Mouse (Mus musculus) forebrain, embryonic 15.5 days (tissue): Measurements from ENCODE around the gene 2410131K14Rik. TPM values are rescaled to one million over a fixed set of nuclear protein-coding genes. Genes with fewer than 3 reads are reported as not detected.

ENCODE experiments used
- ATAC-seq: fragments of 200-750 bp; cut with Nextera tagmentation; replicated peaks from 2 replicates; pipeline ENCODE4 v1.8.0; 2017; ENCODE audit warnings: mild to moderate bottlenecking, moderate TSS enrichment, moderate library complexity
- H3K27ac ChIP-seq: fragments of 300-500 bp; sonication (generic); replicated peaks from 2 replicates; pipeline ENCODE4 v1.5.1; 2015; ENCODE audit warnings: mild to moderate bottlenecking, inconsistent platforms
- H3K27me3 ChIP-seq: fragments of 300-500 bp; sonication (generic); 2 replicates; pipeline ENCODE4 v1.6.1; 2015; ENCODE audit warnings: inconsistent platforms
- H3K36me3 ChIP-seq: fragments of 300-500 bp; sonication (generic); 2 replicates; pipeline ENCODE4 v1.6.1; 2015; ENCODE audit warnings: mild to moderate bottlenecking, inconsistent platforms
- H3K4me1 ChIP-seq: fragments of 300-500 bp; sonication (generic); 2 replicates; pipeline ENCODE4 v1.6.1; 2015; ENCODE audit warnings: inconsistent platforms
- H3K4me2 ChIP-seq: fragments of 300-500 bp; sonication (generic); replicated peaks from 2 replicates; pipeline ENCODE4 v1.6.1; 2015; ENCODE audit warnings: mild to moderate bottlenecking, inconsistent platforms
- H3K4me3 ChIP-seq: fragments of 300-500 bp; sonication (generic); 2 replicates; pipeline ENCODE4 v1.5.1; 2015; ENCODE audit warnings: mild to moderate bottlenecking, inconsistent platforms
- H3K9ac ChIP-seq: fragments of 300-500 bp; sonication (generic); replicated peaks from 2 replicates; pipeline ENCODE4 v1.6.1; 2015; ENCODE audit warnings: mild to moderate bottlenecking, inconsistent platforms
- H3K9me3 ChIP-seq: fragments of 300-500 bp; sonication (generic); 2 replicates; pipeline ENCODE4 v1.6.1; 2016; ENCODE audit warnings: inconsistent platforms
- WGBS: fragments of 180-500 bp; shearing (Covaris S2); methylation state at CpG from one replicate; pipeline ENCODE4 v1.1.7; 2015; ENCODE audit warnings: mixed read lengths; 5-methylcytosine and 5-hydroxymethylcytosine counted together
- polyA plus RNA-seq: library from polyadenylated mRNA; unstranded; fragments of >200 nt; fragmentation: Nextera tagmentation; extraction: Ambion mirVana; gene quantifications from 2 replicates; pipeline ENCODE4 v1.2.1, GENCODE M21; 2015

The 2410131K14Rik gene
- polyA plus RNA-seq, 1 experiment from 2014 or later: 17.2 TPM

DNA sequence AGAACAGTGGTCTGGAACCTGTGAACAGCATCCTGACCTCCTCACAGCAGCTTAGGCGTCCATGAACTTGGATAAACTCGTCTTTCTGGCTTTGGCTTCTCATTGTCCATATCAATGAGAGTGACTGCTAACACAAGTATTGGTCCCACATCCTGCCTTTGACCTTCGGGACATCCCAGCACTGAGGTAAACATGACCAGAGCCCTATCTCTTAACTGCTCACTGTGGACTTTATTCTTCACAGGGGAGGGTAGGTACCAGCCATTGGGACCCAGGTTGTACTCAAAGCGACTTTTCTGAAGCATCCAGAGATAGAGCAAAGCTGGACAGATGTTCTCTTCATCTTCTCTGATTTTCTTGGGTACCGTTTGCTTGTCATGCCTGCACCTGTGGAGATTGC is 20.3 kb downstream of the 2410131K14Rik start:
- no peak overlapping the region for H3K9ac ChIP-seq
- H3K27ac ChIP-seq: no peak overlapping the region
- H3K4me2 ChIP-seq: no peak overlapping the region
- peaks cover 5% of the 10 kb centered on the region; the same call in 1 of the 2 replicates for H3K4me1 ChIP-seq
- no peaks in the 10 kb centered on the region for H3K9me3 ChIP-seq
- no peaks in the 10 kb centered on the region for H3K27me3 ChIP-seq
- no peak for ATAC-seq
- peaks cover 23% of the 10 kb centered on the region for H3K36me3 ChIP-seq
- H3K4me3 ChIP-seq: no peak overlapping the region
- 89% methylated on average over 5 of the region's 5 CpGs for WGBS

DNA sequence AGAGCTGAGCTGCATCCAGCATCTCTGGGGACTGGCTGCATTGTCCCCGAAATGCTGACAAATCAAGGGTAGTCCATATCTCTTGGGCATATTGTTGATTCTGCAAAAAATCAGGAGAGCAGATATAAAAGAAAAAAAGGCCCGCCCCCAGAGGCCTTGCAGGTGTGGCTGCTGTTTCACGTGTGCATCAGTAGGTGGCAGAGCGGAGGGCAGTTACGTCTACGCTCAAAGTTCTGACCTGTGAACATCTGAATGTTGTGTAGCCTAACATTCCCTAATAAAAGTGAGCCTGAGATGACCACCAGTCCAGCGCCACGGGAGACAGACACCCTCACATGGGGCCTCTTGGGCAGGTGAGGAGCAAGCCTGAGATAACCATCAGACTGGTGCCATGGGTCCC is 21.3 kb downstream of the 2410131K14Rik start:
- WGBS: 40% methylated on average over 8 of the region's 8 CpGs
- ATAC-seq: no peak
- no peaks in the 10 kb centered on the region for H3K27me3 ChIP-seq
- no peak overlapping the region for H3K9ac ChIP-seq
- H3K27ac ChIP-seq: no peak overlapping the region
- H3K36me3 ChIP-seq: peaks cover 14% of the 10 kb centered on the region
- H3K9me3 ChIP-seq: no peaks in the 10 kb centered on the region
- H3K4me3 ChIP-seq: no peak overlapping the region
- H3K4me2 ChIP-seq: no peak overlapping the region
- peaks cover 8% of the 10 kb centered on the region for H3K4me1 ChIP-seq

DNA sequence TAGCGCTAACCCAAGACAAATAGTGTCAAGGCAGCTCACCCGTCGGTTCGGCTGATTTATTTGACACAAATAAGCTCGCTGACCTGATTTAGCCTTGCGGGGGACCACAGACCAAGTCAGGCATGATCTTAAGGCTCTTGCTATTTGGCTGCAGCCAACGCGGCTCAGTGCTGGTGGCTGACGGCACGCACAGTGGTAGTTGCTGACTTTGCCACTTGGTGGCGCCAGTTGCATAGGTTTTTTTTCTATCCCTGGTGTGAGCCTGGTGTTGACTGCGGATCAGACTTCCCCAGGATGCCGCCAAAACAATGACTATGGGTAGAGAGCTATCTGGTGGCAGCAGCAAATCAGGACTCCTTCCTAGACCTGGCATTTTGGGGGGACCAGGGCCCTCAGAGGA is 24.0 kb downstream of the 2410131K14Rik start:
- Histone ChIP-seq H3K4me1 (peaks cover 32% of the 10 kb centered on the region), H3K4me3 (0 out of 2 replicates have a peak overlapping the region, but pooled peaks have one; percentile 20), H3K27me3 (no peaks in the 10 kb centered on the region), H3K9me3 (no peaks in the 10 kb centered on the region), H3K9ac (peak overlapping the region; percentile 29; the same call in 1 of the 2 replicates), H3K4me2 (peak overlapping the region; percentile 39), H3K36me3 (no peaks in the 10 kb centered on the region), H3K27ac (no peak overlapping the region)
- 1% methylated on average over 13 of the region's 13 CpGs for WGBS
- peak; percentile 82 for ATAC-seq

DNA sequence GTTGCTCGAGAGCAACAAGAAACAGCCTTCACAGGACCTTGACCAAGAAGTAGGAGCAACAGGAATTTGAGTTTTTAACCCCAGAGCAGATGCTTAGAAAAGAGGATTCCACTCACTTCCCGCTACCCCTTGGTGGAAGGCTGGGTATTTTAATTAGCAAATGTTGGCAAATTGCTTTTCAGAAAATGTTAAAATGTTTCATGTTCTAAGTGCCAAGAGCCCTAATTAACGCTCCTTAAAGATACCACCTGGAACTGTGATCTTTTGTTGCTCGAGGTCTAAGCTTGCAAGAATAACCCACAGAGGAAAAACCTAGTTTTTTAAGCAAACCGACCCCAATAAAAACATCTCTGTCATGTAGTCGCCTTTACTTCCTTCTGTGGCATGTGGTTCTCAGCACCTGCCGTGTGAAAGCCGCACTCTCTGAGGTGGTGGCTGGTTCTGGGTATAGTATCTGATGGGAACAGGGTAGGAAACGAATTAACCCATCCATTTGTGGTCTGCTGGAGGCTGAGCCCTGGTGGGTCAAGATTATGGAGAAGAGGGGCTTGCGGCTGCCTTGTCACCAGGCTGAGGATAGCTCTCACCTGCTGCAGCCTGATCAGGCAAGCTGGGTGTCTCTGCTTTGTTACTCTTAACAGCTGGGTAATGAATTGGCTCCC is 26.6 kb downstream of the 2410131K14Rik start:
- WGBS: 40% methylated on average over 10 of the region's 10 CpGs
- Histone ChIP-seq H3K9me3 (no peaks in the 10 kb centered on the region), H3K4me1 (peaks cover 57% of the 10 kb centered on the region), H3K4me3 (no peak overlapping the region), H3K27ac (no peak overlapping the region), H3K4me2 (no peak overlapping the region), H3K36me3 (no peaks in the 10 kb centered on the region), H3K27me3 (no peaks in the 10 kb centered on the region), H3K9ac (no peak overlapping the region)
- no peak for ATAC-seq

DNA sequence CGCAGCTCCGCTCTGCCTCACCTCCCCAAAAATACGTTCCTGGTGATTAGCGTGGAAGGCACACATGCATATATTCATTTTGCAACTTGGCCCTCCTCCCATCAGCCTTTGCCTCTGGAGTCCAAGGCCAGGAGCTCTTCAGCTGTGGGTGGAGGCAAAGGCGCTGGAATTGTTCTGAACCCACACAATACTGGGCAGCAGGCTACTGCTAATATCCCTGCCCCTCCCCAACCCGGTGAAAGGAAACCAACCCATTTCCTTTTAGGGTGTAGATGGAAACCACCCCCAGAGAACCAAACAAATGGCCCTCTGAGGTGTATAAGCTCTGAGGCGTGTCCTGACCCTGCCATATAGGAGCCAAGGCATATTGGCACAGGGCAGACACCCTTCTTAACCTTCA is 28.4 kb downstream of the 2410131K14Rik start:
- Histone ChIP-seq H3K27ac (0 out of 2 replicates have a peak overlapping the region, but pooled peaks have one; percentile 79), H3K4me3 (no peak overlapping the region), H3K27me3 (no peaks in the 10 kb centered on the region), H3K4me2 (no peak overlapping the region), H3K9ac (no peak overlapping the region), H3K36me3 (no peaks in the 10 kb centered on the region), H3K9me3 (no peaks in the 10 kb centered on the region), H3K4me1 (peaks cover 61% of the 10 kb centered on the region)
- WGBS: 27% methylated on average over 7 of the region's 7 CpGs
- no peak for ATAC-seq

DNA sequence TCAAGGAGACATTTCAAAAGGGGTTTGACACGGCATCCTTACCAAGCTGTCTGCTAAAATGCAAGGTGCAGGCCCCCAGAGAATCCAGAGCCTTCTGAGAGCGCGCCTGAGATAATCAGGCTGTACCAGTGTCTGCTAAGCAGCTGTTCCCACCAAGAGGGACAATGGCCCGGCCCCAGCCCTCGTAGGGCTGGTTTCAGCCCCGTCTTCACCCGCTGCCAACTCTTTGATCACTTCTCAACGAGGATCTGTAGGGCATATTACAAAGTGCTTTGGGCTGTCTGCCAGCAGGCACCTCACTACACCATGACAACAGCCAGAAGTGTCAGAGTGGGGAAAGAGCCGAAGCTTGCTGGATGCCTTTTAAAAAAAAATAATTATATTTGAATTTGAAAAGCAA is 29.5 kb downstream of the 2410131K14Rik start:
- whole genome bisulfite sequencing: 7% methylated on average over 9 of the region's 9 CpGs
- peaks cover 56% of the 10 kb centered on the region for H3K4me1 ChIP-seq
- no peaks in the 10 kb centered on the region for H3K27me3 ChIP-seq
- H3K4me2 ChIP-seq: peak overlapping the region; percentile 33
- peak; percentile 69 for ATAC-seq
- 0 out of 2 replicates have a peak overlapping the region, but pooled peaks have one; percentile 5 for H3K9ac ChIP-seq
- H3K9me3 ChIP-seq: no peaks in the 10 kb centered on the region
- H3K27ac ChIP-seq: peak overlapping the region; percentile 79
- no peaks in the 10 kb centered on the region for H3K36me3 ChIP-seq
- peak overlapping the region; percentile 12; the same call in 1 of the 2 replicates for H3K4me3 ChIP-seq

DNA sequence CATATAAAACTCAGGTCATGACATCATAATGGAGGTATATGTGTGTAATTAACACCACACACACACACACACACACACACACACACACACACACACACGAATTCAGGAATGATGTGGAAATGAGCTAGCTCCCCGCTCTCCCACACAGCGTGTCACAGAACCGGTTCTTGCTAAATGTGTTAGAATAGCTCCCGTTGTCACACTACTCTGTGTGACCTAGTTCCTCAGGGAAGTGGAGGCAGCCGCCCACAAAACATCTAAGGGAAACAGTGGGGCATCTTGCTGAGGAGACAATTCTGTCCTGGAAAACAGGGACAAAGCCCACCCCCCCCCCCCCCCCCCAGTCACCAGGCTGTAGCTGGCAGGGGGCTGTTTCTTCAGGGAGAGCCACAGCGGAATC is 31.3 kb downstream of the 2410131K14Rik start:
- no peak overlapping the region for H3K9ac ChIP-seq
- no peaks in the 10 kb centered on the region for H3K9me3 ChIP-seq
- peaks cover 53% of the 10 kb centered on the region for H3K4me1 ChIP-seq
- no peak for ATAC-seq
- H3K4me2 ChIP-seq: 0 out of 2 replicates have a peak overlapping the region, but pooled peaks have one; percentile 1
- no peaks in the 10 kb centered on the region for H3K36me3 ChIP-seq
- H3K4me3 ChIP-seq: no peak overlapping the region
- no peaks in the 10 kb centered on the region for H3K27me3 ChIP-seq
- no peak overlapping the region; the same call in 1 of the 2 replicates for H3K27ac ChIP-seq
- WGBS: 37% methylated on average over 7 of the region's 7 CpGs

DNA sequence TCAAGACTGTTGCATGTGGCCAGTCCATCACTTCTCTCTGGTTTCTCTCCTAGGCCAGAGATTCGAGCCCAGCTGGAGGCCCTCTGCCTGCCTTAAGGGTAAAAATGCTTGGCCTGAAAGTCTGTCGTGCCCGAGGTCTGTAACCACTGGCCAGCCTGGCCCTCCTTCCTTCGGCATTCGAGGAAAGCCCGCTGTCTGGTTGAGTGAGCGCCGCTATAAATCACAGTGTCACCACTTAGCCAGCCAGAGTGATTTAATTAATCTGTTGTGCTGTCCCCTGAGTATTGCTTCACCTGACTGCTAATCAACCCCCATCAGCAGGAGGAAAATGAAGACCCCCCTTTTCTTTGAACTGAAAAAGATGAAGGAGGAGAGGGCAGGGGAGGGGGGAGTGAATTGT is 31.7 kb downstream of the 2410131K14Rik start:
- no peak overlapping the region for H3K9ac ChIP-seq
- no peak overlapping the region; the same call in 1 of the 2 replicates for H3K27ac ChIP-seq
- no peaks in the 10 kb centered on the region for H3K9me3 ChIP-seq
- H3K27me3 ChIP-seq: no peaks in the 10 kb centered on the region
- WGBS: 14% methylated on average over 8 of the region's 8 CpGs
- 0 out of 2 replicates have a peak overlapping the region, but pooled peaks have one; percentile 1 for H3K4me2 ChIP-seq
- ATAC-seq: no peak
- no peaks in the 10 kb centered on the region for H3K36me3 ChIP-seq
- peaks cover 49% of the 10 kb centered on the region for H3K4me1 ChIP-seq
- H3K4me3 ChIP-seq: no peak overlapping the region

DNA sequence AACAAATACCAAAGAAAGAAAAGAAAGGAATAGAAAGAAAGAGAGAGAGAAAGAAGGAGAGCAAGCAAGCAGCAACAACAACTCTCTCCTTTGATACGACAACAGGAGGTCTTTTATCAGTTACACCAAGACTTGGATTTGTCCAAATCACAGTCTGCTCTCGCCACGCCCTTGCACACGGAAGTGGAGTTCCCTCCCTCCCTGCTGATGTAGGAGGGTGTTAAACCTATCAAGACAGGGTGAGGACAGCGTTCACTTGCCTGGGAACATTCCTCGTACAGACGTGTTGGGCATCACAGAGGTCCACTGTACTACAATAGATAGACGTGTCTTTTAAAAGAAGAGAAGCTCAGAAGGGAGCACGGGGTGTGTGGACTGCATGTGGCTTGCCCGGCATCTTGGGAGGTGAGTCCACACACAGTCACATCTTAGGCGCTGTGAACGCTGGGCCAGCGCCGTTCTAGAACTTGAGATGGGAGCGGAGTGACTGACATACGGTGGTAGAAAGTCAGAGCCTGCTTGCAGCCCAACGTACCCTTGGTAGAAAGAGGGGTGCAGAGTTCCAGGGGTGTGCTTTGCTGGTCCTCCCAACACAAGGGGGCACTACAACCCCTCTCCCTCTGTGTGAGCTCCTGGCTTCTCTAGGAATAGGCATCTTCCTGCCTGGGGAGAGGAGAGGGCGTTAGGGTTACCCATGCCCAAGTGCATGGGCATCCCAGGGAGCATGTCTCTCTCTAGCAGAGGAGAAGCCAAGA is 32.9 kb downstream of the 2410131K14Rik start:
- Histone ChIP-seq H3K27me3 (no peaks in the 10 kb centered on the region), H3K9ac (no peak overlapping the region), H3K27ac (no peak overlapping the region), H3K4me2 (no peak overlapping the region), H3K4me1 (peaks cover 40% of the 10 kb centered on the region), H3K36me3 (no peaks in the 10 kb centered on the region), H3K9me3 (no peaks in the 10 kb centered on the region), H3K4me3 (no peak overlapping the region)
- 93% methylated on average over 18 of the region's 18 CpGs for WGBS
- no peak for ATAC-seq

DNA sequence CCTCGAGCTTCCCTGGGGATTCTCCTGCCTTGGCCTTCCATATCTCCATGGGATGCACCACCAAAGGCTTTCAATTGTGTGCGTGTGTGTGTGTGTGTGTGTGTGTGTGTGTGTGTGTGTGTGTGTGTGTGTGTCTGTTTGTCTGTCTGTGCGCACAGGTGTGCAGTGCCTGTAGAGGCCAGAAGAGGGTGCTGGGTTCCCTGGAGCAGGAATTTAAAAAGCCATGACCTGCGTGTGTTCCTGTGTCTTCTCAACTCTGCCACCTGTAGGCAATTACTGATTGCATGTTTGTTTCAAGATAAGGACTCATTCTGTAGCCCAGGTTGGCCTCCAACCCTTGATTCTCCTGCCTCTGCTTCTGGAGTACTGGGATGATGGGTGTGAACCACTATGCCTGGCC is 46.4 kb downstream of the 2410131K14Rik start:
- H3K27ac ChIP-seq: no peak overlapping the region
- H3K4me1 ChIP-seq: peaks cover 19% of the 10 kb centered on the region
- no peaks in the 10 kb centered on the region for H3K27me3 ChIP-seq
- WGBS: 81% methylated on average over 4 of the region's 4 CpGs
- H3K4me3 ChIP-seq: no peak overlapping the region
- H3K4me2 ChIP-seq: no peak overlapping the region
- H3K36me3 ChIP-seq: no peaks in the 10 kb centered on the region
- no peak overlapping the region for H3K9ac ChIP-seq
- H3K9me3 ChIP-seq: no peaks in the 10 kb centered on the region
- ATAC-seq: no peak

DNA sequence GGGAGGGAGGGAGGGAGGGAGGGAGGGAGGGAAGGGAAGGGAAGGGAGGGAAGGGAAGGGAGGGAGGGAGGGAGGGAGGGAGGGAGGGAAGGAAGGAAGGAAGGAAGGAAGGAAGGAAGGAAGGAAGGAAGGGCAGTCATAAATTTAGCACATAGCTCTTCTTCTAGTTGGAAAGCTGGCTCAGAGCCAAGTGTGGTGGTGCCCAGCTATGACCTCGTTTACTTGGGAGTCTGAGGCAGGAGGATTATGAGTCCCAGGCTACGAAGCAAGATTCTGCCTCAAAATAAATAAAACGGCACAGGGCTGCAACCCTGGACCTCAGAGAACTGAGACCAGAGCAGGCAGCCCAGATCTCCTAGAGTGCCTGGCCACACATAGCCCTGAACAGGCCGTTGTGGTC is 47.4 kb downstream of the 2410131K14Rik start:
- H3K9ac ChIP-seq: no peak overlapping the region
- no peaks in the 10 kb centered on the region for H3K9me3 ChIP-seq
- no peak overlapping the region for H3K27ac ChIP-seq
- ATAC-seq: no peak
- no peaks in the 10 kb centered on the region for H3K36me3 ChIP-seq
- H3K4me1 ChIP-seq: peaks cover 24% of the 10 kb centered on the region
- 44% methylated on average over 4 of the region's 4 CpGs for WGBS
- no peaks in the 10 kb centered on the region for H3K27me3 ChIP-seq
- no peak overlapping the region for H3K4me2 ChIP-seq
- no peak overlapping the region for H3K4me3 ChIP-seq

DNA sequence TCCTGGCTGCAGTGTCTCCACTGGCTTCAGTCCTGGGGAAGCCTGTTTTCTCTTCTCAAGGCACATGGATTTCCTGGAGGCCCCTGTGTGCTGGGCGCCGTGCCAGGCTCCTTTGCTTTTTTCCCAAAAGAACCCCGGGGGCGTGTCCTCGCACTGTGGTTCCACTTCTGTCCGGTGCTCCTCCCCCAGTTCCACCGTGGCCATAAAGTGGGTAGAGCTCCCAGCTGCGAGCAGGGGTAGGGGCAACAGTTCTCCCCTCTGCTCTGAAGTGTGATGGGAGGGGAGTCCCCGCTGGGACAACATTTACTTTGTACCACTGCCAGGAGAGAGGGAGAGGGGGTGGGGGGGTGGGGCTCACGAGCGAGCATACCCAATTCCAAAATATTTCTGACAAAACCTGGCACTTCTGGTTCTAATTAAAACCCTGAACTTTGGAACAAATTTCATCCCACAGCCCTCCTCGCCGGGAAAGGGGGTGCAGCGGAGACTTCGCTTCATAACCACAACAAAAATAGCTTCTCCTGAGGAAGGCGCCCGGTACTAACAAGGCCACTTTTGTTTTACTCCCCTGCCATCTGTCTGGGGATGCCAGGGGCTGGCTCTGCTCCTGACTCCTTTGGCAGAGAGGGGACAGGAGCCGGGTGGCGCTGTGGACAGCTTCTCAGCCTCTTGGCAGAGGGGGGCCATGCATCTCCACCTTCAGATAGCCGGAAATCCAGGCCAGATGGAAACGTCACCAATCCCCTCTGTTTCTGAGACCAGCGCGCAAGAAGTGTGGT is 49.2 kb downstream of the 2410131K14Rik start:
- H3K4me3 ChIP-seq: peak overlapping the region; percentile 18; the same call in 1 of the 2 replicates
- H3K9me3 ChIP-seq: no peaks in the 10 kb centered on the region
- peak overlapping the region; percentile 84 for H3K27ac ChIP-seq
- H3K4me1 ChIP-seq: peaks cover 34% of the 10 kb centered on the region
- H3K4me2 ChIP-seq: peak overlapping the region; percentile 36
- H3K36me3 ChIP-seq: no peaks in the 10 kb centered on the region
- WGBS: 9% methylated on average over 23 of the region's 23 CpGs
- no peaks in the 10 kb centered on the region for H3K27me3 ChIP-seq
- ATAC-seq: peak; percentile 89
- 0 out of 2 replicates have a peak overlapping the region, but pooled peaks have one; percentile 20 for H3K9ac ChIP-seq
